Mouse (Mus musculus) left cerebral cortex, adult 2 months (tissue): ENCODE data around the gene Ugp2. TPM values are rescaled to one million over a fixed set of nuclear protein-coding genes. Genes with fewer than 3 reads are reported as not detected.
A peak's percentile ranks its signal among the peaks of the same experiment; 100 is the strongest.
"Not testable (repeated sequence)": the region's sequence is repeated elsewhere in the genome, so short reads cannot be mapped to it uniquely, and the experiment has no call there.

Experiments
- DNase-seq, 2 experiments: peaks; one replicate each; pipeline ENCODE4 v3.0.0; 2021 to 2022; ENCODE audit warnings: low spot score in 2 of 2, mixed read lengths in 1 of 2; ENCODE audit errors: extremely low spot score in 1 of 2
- H3K27ac ChIP-seq: fragments of 200-600 bp; 2 replicates; pipeline ENCODE4 v1.8.1; 2022
- H3K4me3 ChIP-seq: fragments of 200-600 bp; 2 replicates; pipeline ENCODE4 v1.8.1; 2022
- CTCF ChIP-seq: fragments of 200-600 bp; IDR thresholded peaks from 2 replicates; pipeline ENCODE4 v1.8.1; 2022; ENCODE audit warnings: antibody characterized with exemption, mild to moderate bottlenecking, moderate library complexity
- intact Hi-C: fragments of 180-260 bp; cut with DNase I; formaldehyde crosslinking; loops from one replicate; pipeline ENCODE4 v1.15.1; 2025
- total RNA-seq, 2 experiments: library from RNA; stranded (reverse); gene quantifications; 2 replicates each; pipeline ENCODE4 v1.2.3; 2021

Ugp2 gene
- total RNA-seq, 2 experiments from 2014 or later, result 69.0 to 76.3 TPM

- no peak overlapping the region for H3K4me3 ChIP-seq
- no peak for DNase-seq
- no peak overlapping the region for H3K27ac ChIP-seq
- no peak for TF ChIP-seq CTCF
- intact Hi-C loops, result no loop called here
Observed at GRCm38 (mm10) chr11:21328141-21328540, 42.9 kb downstream of the Ugp2 start.

GRCm38 (mm10) chr11:21327486-21327885 lies 43.5 kb downstream of the Ugp2 start:
- intact Hi-C loops, result no loop called here
- no peak overlapping the region for H3K4me3 ChIP-seq
- DNase-seq, result no peak
- no peak for TF ChIP-seq CTCF
- no peak overlapping the region for H3K27ac ChIP-seq

GRCm38 (mm10) chr11:21326770-21327169 lies 44.2 kb downstream of the Ugp2 start:
- H3K4me3 ChIP-seq, result no peak overlapping the region
- peak; percentile 33 for TF ChIP-seq CTCF
- DNase-seq, result no peak
- intact Hi-C loops, result no loop called here
- no peak overlapping the region for H3K27ac ChIP-seq

GRCm38 (mm10) chr11:21325781-21326180 lies 45.2 kb downstream of the Ugp2 start:
- intact Hi-C loops, result no loop called here
- no peak for TF ChIP-seq CTCF

GRCm38 (mm10) chr11:21322349-21322748 lies 48.7 kb downstream of the Ugp2 start:
- no peak; the same call in 1 of the 2 replicates for TF ChIP-seq CTCF
- no peak overlapping the region for H3K27ac ChIP-seq

More at GRCm38 (mm10) chr11:21325781-21326180, 45.2 kb downstream of the Ugp2 start:
- no peak overlapping the region for H3K4me3 ChIP-seq
- H3K27ac ChIP-seq, result no peak overlapping the region
- no peak for DNase-seq

GRCm38 (mm10) chr11:21321577-21321976 lies 49.4 kb downstream of the Ugp2 start:
- DNase-seq, result no peak
- no peak overlapping the region for H3K4me3 ChIP-seq
- intact Hi-C loops, result no loop called here
- TF ChIP-seq CTCF, result no peak
- H3K27ac ChIP-seq, result no peak overlapping the region

More at GRCm38 (mm10) chr11:21322349-21322748, 48.7 kb downstream of the Ugp2 start:
- intact Hi-C loops, result no loop called here
- no peak for DNase-seq
- no peak overlapping the region for H3K4me3 ChIP-seq

GRCm38 (mm10) chr11:21313922-21314657 lies 56.9 kb downstream of the Ugp2 start:
- Histone ChIP-seq H3K4me3 (no peak overlapping the region), H3K27ac (no peak overlapping the region)
- no peak for DNase-seq
- intact Hi-C loops, result no loop called here
- TF ChIP-seq CTCF, result no peak

GRCm38 (mm10) chr11:21309516-21309915 lies 61.5 kb downstream of the Ugp2 start:
- Histone ChIP-seq H3K4me3 (no peak overlapping the region), H3K27ac (no peak overlapping the region)
- TF ChIP-seq CTCF, result no peak
- DNase-seq, result no peak
- intact Hi-C loops, result no loop called here

- no peak overlapping the region for H3K4me3 ChIP-seq
- H3K27ac ChIP-seq, result no peak overlapping the region
- peak; percentile 68 for TF ChIP-seq CTCF
- no peak for DNase-seq
- intact Hi-C loops, result no loop called here
Observed at GRCm38 (mm10) chr11:21308119-21308518, 62.9 kb downstream of the Ugp2 start.

- DNase-seq, result no peak
- Histone ChIP-seq H3K27ac (no peak overlapping the region), H3K4me3 (no peak overlapping the region)
- intact Hi-C loops, result no loop called here
- no peak for TF ChIP-seq CTCF
Observed at GRCm38 (mm10) chr11:21307078-21307668, 63.8 kb downstream of the Ugp2 start.

GRCm38 (mm10) chr11:21303619-21304018 lies 67.4 kb downstream of the Ugp2 start:
- Histone ChIP-seq H3K4me3 (no peak overlapping the region), H3K27ac (no peak overlapping the region)
- TF ChIP-seq CTCF, result no peak
- intact Hi-C loops, result no loop called here
- no peak for DNase-seq

- no peak for DNase-seq
- no peak for TF ChIP-seq CTCF
- Histone ChIP-seq H3K4me3 (no peak overlapping the region), H3K27ac (no peak overlapping the region)
- intact Hi-C loops, result no loop called here
Observed at GRCm38 (mm10) chr11:21295486-21295885, 75.5 kb downstream of the Ugp2 start.

- H3K4me3 ChIP-seq, intact Hi-C loops, H3K27ac ChIP-seq, DNase-seq: not testable (repeated sequence)
- TF ChIP-seq CTCF, result peak; percentile 13; the same call in 1 of the 2 replicates
Observed at GRCm38 (mm10) chr11:21288153-21288552, 82.8 kb downstream of the Ugp2 start.
